Mouse (Mus musculus) layer of hippocampus, postnatal 14 days (tissue): ENCODE results near the gene Fam89b. TPM values are rescaled to one million over a fixed set of nuclear protein-coding genes. Genes with fewer than 3 reads are reported as not detected.
A peak's percentile ranks its signal among the peaks of the same experiment; 100 is the strongest.

Experiments used
- DNase-seq, 2 experiments: peaks; one replicate each; pipeline ENCODE4 v3.0.0; 2021 to 2022; ENCODE audit warnings: low spot score in 2 of 2, mixed read lengths in 1 of 2
- total RNA-seq, 2 experiments: library from RNA; stranded (reverse); gene quantifications; 2 replicates each; pipeline ENCODE4 v1.2.3; 2021

Gene Fam89b
- total RNA-seq, 2 experiments from 2014 or later: 32.1 to 41.1 TPM

DNA sequence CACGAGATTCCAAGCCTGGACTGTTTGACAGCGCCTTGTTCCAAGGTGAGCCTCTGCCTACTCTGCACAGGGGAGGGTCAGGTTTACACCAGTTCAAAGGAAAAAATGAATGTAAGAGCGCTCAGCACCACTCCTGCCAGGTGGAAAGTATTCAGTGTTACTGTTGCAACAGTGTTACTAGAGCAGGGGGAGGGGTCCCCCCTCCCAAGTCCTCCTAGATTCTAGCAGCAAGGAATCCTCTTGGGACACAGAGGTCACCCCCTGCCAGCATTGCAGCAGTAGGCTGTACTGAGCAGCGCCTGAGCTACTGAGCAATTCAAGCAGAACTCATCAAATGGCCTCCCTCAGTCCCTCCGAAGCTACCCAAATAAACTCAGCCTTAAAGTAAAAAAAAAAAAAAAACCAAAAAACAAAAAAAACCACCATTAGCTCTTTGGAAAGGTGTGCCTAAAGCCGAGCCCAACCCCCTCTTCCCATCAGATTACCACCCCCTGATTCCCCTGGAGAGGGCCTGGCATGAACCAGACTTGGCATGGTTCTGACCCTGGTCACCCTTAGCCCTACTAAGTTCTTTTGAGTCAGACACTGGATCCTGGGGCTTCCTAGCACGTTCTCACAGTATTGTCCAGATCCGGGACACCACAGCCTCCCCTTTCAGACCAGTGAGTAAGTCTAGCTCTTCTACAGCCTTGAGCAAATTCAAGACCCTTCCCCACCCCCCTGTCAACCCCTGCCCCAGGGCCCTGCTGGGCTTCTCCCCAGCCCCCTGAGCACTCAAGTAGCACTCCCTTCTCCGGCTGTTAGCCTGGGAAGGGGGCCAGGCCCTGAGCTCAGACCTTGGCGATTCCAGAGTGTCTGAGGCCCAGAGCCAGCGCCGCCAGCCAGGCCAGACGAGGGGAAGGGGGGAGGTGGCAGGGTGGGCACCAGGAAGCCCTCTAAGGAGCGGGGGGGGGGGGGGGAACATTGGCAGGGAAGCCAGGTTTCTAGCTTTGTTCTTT is 11.2 kb upstream of the Fam89b start, which contains the start of gene Ltbp3:
TSS of gene Ltbp3 (plus strand) at position 585 of the 998 bp plus-strand sequence.
- DNase-seq: peak; percentile 57 to 79

DNA sequence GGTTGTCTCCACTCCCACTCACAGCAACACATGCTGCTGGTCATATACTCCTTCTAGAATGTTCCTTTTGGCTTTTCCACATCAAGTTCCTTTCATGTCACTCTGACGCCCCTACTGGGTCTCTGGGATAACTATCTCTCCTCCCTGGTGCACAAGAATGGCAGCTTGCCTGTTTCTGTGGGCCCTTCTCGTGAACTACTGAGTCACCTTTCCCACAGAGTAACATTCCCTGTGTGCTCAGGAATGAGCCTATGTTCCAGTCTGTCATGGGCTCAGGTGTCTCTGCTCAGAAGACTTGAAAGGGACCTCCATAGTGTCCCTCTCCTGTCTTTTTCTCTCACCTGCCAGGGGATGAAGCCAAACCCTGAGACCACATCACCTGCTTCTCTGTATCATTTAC is 10.0 kb upstream of the Fam89b start:
- DNase-seq: no peak

DNA sequence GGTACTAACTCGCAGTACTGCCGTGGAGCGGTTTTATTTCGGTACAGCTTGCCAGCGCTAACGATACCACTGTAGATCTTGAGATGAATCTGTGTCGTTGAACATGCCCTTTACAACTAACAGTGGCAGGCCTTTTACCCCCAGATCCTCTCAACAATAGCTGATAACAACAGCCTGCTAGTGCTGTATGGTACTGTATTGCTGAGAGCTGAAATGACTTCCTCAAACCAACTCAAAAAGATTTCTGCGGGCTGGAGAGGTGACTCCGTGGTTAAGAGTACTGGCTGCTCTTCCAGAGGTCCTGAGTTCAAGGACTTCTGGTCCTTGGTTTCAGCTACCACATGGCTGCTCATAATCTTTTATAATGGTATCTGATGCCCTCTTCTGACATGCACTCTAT is 4.9 kb upstream of the Fam89b start:
- no peak for DNase-seq

DNA sequence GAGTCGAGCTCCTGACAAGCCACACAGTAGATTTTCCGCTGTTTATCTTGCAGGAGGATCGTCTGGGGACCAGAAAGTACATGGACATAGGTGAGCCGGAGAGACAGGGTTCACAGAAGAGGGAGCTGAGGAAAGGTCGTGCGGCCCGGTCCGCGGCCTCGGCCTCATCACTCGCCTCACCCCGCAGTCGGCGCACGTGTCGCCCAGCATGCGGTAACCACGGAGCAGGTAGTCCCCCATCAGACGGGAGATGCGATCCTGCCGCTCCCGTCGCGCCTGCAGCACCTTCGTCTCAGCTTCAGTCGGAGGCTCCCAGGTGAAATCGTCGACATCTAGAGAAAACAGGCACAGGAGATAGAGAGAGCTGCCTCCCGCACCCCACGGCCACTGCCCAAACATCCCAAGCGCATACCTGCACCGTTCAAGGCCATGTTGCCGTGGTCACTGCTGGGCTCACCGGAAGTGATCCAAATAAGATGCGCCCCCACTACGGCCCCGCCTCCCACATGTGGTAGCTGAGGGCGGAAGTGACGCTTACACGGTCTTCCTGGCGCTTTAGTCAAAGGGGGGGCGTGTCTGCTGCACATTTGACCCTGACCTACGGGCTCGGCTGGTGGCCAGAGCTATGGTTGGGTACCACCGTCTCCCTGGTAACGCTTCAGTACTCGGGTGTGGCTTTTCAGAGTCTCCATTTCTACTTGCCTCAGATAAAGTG is 2.0 kb upstream of the Fam89b start:
- DNase-seq: peak; percentile 90 to 95

DNA sequence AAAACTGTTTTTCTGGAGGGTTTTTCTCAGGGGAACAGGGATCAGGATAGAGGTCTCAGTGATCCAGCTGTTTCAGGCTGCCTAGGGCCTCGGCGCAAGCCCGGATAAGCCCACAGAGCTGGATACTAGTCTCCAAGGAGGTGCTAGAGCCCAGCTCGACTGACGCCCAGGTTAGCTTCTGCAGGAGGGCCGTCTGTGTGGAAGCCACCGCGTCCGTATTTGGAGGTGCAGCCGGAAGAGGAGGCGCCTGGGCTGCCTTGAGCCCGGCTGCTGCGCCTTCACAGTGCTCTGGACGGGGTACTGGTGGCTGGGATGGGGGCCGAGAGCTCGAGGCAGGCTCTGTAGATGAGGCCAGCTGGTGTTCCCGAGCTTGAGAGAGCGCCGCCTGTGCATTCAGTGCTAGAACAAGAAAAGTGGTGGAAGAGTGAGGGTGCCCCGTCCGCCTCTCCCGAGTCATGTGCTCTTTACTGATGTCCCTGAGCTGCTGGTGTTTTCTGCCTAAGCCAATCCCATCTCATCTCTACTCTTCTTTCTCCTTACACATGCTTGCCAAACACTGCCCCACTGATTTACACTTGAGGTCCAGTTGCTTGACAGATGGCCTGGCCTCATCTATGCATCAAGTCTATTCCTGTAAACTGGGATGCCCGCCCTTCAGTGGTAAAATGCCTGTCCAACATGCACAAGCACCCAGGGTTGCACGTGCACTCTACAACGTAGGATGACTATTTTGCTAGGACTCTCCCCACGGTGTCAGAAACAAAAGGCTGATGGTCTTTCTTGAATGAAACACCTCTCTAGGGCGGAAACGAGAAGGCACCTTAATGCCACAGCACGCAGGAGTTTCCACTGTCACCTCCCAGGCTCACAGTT is 1.1 kb upstream of the Fam89b start:
- DNase-seq: no peak

DNA sequence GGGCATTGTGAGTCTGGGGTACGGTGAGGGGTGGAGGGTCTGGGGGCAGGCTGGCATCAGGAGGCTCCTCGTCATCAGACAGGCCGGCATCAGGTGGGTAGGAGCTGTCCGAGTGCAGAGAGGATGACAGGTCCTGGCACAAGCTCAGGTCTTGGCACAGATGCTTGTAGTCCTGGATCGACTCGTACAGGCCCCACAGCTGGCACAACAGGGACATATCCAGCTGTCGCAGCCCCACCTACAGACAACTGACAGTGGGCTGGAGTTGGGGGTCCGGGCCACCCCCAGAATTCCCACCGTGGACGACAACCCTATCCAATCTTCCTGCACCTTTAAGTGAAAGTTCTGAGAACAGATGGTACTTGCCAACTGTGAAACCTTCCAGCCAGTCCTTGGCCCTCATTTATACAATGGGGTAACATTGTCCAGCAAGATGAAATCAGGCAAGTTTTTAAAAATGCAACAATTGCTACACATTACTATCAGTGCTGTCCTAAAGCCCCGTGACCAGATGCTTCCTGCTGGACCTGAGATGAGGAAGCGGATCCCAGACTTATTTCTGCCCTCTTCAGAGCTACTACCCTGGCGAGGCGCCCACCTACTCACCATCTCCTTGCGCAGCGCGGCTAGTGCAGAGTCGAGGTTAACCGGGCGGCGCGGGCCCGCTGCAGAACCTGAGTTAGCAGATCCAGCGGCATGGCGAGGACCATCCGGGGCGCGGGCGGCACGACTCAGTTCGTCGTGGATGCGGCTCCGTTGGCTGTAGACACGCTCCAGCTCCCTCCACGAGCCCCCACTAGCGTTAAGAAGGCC is 616 bp downstream of the Fam89b start:
- peak; percentile 57 to 60 for DNase-seq

DNA sequence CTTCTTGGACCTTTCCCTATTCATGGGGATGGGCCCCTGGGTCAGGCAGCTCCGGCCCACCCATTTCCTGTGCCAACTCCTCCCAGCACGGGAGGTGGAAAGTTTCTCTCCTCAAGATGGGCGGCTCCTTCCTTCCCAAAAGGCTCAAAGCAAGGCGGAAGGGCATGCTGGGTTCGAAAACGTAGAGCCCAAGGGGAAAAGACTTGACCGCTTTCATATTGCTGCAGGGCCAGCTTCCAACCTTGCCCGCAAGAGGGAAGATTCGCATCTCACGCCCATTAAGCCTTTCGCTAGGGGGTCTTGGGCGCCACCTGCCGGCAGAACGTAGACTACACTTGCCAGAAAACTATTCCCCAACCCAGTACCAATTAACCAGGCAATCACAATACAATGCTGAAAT is 1.8 kb downstream of the Fam89b start:
- DNase-seq: peak; percentile 87 to 90

DNA sequence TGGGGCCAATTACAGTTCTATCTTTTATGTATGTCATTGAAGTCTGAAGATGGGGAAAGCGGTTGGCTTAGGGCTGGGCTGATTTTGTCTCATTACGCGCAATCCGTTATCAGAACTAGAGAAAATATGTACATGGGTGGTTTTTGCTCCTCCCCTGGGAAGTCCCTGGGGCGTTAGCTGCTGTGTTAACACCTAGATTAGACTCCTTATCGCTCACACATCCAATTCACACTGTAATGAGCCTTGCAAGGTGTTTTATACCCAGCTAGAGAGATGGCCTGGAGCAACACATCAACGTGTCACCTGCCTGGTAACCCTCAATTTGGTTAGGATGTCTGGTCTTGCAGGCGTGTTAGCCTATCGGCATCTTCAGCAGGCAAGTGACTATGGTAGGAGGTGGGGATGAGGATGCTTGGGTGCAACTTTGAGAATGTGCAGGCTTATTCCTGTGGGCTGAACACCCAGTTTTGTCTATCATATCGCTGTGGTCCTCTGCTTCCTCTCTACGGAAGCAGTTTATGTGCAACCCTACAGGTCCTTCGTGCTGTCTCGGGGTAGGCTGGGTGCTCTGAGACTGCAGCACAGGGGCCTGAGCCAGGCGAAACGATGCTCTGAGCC is 2.4 kb downstream of the Fam89b start:
- no peak for DNase-seq

DNA sequence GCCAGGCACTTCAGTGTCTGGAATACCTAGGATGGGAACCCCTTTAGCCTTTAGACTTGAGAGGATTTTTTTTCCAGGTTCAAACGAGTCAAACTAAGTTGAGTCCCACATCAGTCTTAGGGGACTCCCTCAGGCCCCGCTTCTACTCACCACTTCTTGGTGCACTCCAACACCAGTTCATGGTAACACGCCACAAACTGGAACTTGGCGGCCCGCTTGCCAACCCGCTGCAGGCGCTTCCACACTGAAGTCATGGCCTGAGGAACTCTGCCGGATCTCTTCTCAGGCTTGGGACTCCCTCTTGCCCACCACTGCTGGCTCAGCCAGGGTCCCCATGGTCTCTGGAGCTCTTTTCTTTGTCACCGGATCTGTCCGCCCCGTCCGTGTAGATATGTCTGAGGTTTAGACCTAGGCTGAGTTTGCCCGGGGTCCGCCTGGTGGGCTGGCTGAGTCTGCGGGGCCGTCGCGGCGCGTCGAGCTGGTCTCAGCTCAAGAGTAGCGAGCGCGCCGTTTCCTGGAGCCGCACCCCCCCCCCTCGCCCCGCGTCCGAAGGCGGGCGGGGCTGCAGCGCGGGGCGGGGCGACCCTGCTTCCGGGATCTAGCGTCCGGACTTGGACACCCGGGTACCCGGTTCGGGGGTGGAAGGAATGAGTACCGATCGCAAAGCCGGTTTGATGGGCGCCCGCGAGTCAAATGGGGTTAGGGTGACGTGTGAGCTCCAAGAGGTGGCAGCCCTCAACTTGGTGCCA is 3.5 kb downstream of the Fam89b start, which contains the start of gene Ehbp1l1:
TSS of gene Ehbp1l1 (minus strand) at position 551 of the 749 bp plus-strand sequence.
- no peak for DNase-seq

DNA sequence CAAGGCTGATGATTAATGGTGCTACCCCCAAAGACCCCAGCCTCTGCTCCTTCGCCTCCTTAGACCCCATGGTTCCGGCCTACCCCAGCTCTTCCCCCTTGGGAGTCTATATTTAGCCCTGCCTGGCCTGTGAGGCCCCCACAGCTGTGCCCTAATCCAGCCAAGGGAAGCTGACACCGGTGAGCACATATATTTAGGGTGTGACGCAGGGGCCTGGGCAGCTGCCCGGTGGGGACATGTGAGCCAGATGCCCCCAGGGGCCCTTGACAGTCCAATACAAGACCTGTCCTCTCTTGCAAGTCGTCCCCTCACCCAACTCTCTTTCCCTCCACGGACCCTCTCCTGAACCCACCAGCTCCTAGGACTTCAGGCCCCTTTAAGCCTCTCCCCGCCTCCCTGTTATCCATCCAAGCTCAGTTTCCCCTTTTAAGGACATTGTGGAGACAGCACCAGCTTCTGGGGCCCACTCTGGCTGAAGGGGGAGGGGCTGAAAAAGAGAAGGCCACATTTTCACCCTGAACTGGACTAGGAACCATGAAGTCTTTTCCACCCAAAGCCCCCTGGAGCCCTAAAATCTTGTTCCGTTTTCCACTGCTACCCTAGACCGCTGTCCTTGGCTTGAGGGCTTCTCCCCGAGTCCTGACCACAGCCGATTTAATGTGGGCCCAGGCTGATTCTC is 4.3 kb downstream of the Fam89b start:
- no peak for DNase-seq

DNA sequence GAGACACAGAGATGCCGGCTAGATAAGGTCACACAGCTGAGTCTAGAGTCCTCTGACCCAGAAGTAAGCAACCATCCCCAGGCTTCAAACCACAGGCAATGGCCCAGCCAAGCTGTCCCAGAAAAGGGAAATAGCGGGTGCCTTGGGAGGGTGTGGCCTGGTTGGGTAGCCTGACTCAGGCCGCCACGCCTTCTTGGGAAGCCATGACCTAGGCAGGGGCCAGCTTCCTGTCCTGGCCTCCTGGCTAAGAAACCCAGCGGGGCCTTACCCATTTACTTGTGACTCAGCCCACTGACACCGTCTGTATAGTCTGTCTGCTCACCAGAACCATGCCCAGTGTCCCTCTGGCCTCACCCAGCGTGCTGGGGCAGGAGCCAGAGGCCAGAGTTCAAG is 4.9 kb downstream of the Fam89b start:
- DNase-seq: no peak

DNA sequence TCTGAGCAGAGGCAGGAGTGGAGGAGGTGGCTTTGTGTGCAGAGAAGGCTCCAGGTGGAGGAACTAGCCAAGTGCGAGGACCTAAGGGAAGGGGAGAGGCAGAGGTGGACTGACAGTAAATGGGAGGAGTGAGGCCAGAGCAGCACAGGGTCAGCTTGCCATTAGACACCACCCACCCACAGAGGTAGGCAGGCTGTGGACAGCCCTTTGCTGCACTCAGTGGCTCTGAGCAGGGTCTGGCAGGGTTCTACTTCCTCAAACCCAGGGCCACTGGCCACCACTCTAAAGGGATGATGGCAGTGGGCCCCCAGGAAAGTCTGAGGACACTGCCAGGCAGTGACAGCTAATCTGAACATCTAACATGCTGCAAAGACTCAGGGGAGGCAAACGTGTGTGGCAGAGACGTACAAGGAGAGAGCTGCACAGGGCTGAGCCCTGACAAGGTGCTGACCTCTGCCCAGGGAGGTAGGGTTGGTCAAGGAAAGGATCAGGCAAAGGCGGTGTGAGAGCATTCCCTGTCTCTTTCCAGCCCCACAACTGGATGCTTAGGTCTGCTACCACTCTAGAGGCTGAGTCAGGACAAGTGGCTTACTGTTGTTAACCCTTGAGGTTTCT is 5.4 kb downstream of the Fam89b start:
- no peak for DNase-seq

DNA sequence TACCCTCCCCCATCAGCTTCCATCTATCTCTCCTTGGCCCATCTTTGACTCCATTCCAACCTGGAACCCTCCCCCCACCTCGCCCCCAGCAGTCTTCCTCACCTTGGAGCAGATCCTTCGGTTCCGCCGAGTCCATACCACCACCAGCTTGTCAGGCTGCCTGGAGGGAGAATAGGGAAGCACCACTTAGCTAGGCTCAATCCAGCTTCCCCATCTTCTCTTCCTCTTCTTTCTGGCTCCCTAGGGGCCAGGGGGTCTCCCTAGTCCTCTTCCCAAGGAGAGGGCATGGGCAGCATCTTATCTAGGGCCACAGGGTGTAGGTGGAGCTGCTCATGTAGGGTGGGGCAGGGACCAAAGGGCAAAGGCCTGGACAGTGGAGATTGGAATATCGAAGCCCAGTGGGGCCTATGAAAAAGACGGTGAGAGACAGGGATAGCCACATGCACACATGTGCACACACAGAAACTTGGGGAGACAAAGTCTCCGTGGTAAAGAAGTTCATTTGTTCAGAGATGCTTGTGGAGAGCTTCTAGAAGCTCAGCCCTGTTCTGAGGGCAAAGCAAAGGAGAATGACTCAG is 6.5 kb downstream of the Fam89b start:
- no peak for DNase-seq

DNA sequence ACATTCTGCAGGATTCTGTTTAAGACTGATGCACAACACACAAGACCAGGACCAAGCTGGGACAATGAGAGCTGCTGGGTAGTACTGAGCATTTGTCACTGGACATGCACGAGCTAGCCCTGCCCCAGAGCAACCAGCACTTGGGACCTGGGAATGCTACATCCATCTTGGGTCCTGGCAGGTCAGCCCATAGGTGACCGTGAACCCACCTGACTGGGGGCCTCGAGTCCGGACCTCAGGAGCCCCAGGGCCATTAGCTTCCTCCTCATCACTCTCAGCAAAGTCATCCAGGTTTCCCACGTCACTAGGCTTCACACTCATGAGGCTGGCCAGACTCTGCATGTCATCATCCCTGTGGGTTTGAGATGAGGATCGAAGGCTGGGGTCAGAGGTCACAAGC is 8.2 kb downstream of the Fam89b start:
- no peak for DNase-seq

DNA sequence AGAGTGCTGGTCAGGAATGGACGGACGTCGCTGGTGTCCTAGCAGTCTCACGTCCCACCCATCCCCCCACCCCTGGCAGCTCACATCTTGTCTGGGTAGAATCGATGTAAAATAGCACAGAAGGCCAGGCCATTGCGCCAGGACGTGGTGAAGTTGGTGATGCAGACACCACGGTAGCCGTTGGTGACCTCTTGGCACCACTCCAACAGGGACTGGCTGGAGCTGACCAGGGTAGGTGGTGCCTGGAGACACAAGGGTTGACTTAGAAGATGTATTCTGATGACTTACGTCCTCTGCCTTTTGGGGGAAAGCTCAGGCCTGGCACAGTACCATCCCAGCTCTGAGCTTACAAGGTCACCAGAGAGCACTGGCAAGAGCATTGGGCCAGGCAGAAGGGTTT is 12.5 kb downstream of the Fam89b start:
- DNase-seq: no peak

DNA sequence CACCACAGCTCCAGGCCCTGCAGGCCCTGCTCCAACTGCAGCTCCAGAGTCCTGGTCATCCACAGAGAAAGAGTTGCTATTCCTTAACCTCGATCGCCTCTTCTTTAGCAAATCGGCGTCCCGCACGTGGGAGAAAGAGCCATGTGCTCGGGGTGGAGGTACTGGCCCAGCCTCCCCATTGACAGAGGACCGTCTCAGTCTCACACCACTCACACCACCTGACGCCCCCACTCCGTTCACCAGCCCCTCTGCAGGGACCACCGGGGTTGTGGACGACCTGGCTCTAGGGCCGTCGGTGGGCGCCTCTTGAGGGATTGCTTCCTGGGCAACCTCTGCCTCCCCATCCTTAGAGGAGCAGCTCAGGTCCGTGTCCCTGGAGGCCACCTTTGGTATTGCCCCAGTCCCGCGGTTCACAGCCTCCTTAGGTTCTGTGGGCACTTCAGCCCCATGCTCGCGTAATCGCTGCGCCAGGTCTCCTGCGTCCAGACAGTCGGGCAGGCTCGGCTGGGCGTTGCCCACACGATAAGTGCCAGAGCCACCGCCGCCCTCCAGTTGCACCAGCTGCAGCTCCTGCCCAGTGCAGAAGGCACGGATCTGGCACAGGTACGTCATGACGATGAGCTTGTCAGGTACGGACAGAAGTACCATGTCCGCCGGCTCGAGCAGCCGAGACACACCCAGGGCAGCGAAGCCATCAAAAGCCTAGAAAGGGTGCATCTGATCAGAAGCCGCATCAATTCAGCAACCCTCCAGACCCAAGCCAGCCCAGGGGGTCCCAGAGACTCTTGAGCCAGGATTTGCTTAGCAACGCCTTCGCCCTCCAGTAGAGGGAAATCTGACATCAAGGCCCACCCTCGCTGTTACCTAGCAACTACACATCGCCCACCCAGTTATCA is 13.4 kb downstream of the Fam89b start:
- DNase-seq: peak; percentile 58 to 76

DNA sequence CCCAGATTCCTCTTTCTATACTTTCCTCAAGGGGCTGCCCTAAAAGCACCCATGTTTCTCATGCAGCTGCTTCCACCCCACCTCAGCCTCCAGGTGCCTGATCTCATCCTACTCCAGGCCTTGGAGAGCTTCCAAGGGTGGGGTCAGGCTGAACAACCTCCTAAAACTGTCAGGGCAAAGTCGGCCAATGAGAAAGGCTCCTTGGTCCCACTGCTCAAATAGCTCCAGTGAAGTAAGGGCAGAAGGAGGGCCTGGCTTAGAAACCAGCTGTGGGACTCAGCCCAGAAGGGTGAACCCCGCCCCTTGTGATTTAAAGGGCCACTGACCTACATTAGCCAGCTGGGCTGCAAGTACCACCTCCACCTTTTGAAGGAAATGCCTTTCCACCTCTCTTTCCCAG is 15.7 kb downstream of the Fam89b start:
- no peak for DNase-seq
